Mouse (Mus musculus) testis, adult 2 months (tissue): Measurements from ENCODE around the gene Hs3st1.

ENCODE experiments used
- CTCF ChIP-seq: fragments of 200-500 bp; IDR thresholded peaks from 2 replicates; pipeline ENCODE4 v1.5.1; 2012; ENCODE audit warnings: low read depth, mild to moderate bottlenecking, inconsistent platforms, low read length, moderate library complexity; ENCODE audit not compliant: control insufficient read depth, insufficient read depth, insufficient replicate concordance
- POLR2A ChIP-seq: fragments of 200-500 bp; IDR thresholded peaks from 2 replicates; pipeline ENCODE4 v1.6.1; 2012; ENCODE audit warnings: low read depth, mild to moderate bottlenecking, inconsistent platforms, low read length, moderate library complexity; ENCODE audit not compliant: control insufficient read depth

GRCm38 (mm10) chr5:39617354-39617977 is 137.8 kb downstream of the Hs3st1 start:
- TF ChIP-seq CTCF: no peak
- no peak for TF ChIP-seq POLR2A
